ENCODE assay signal across 8 mouse cellular contexts in genomic region chr11:96875745-96876144, GRCm38 (mm10). TPM values are rescaled to one million over a fixed set of nuclear protein-coding genes. Genes with fewer than 3 reads are reported as not detected.
DNase-seq lines count a peak whose midpoint lies in the region; ATAC-seq lines count a peak whose summit lies in the region.

No protein-coding gene starts in this region.

- ATAC-seq in embryonic facial prominence, embryonic 12.5 days (ENCODE audit: insufficient number of reproducible peaks, insufficient read depth, low FRiP score, low TSS enrichment), result peak; percentile 68
- peak; percentile 56; the same call in 1 of the 2 replicates for ATAC-seq in heart, embryonic 12.5 days (ENCODE audit: insufficient number of reproducible peaks, low FRiP score)
- ATAC-seq in liver, embryonic 12.5 days, result no peak
- peak; percentile 83; the same call in 1 of the 2 replicates for ATAC-seq in stomach, embryonic 16.5 days (ENCODE audit: insufficient read depth, low FRiP score)

- peak overlapping the region; percentile 27 for H3K4me3 ChIP-seq in embryonic facial prominence, embryonic 12.5 days
- peak overlapping the region; percentile 44 for H3K4me3 ChIP-seq in heart, embryonic 12.5 days
- H3K4me3 ChIP-seq in liver, embryonic 12.5 days, result peak overlapping the region; percentile 35
- H3K4me3 ChIP-seq in stomach, embryonic 16.5 days (replicated peaks; ENCODE audit: low read length), result peak overlapping the region; percentile 41

- peak overlapping the region; percentile 94 for H3K27ac ChIP-seq in embryonic facial prominence, embryonic 12.5 days
- no peak overlapping the region for H3K27ac ChIP-seq in heart, embryonic 12.5 days (ENCODE audit: poor library complexity, severe bottlenecking)
- no peak overlapping the region for H3K27ac ChIP-seq in liver, embryonic 12.5 days
- H3K27ac ChIP-seq in stomach, embryonic 16.5 days (ENCODE audit: low read length), result no peak overlapping the region

- under 1% methylated on average over 35 of the region's 35 CpGs for WGBS in embryonic facial prominence, embryonic 12.5 days
- under 1% methylated on average over 35 of the region's 35 CpGs for WGBS in heart, embryonic 12.5 days
- WGBS in liver, embryonic 12.5 days (ENCODE audit: insufficient replicate concordance), result under 1% methylated on average over 35 of the region's 35 CpGs
- under 1% methylated on average over 35 of the region's 35 CpGs for WGBS in stomach, embryonic 16.5 days

- peak; percentile 62 for DNase-seq in urinary bladder, postnatal 14 days (ENCODE audit: low spot score)
- no peak for DNase-seq in urinary bladder, postnatal 10 days (ENCODE audit: low spot score)
- DNase-seq in kidney, postnatal 10 days, result peak; percentile 87
- DNase-seq in natural killer cell, adult 2 months (ENCODE audit: low spot score in 2 of 2), result peak; percentile 55 to 63

- H3K4me2 ChIP-seq in embryonic facial prominence, embryonic 12.5 days (replicated peaks), result peak overlapping the region; percentile 56
- peak overlapping the region; percentile 86 for H3K4me2 ChIP-seq in heart, embryonic 12.5 days
- H3K4me2 ChIP-seq in liver, embryonic 12.5 days, result peak overlapping the region; percentile 63
- peak overlapping the region; percentile 64 for H3K4me2 ChIP-seq in stomach, embryonic 16.5 days (ENCODE audit: low read depth, low read length)

- peak overlapping the region; percentile 28 for H3K9ac ChIP-seq in embryonic facial prominence, embryonic 12.5 days
- no peak overlapping the region for H3K9ac ChIP-seq in heart, embryonic 12.5 days
- H3K9ac ChIP-seq in liver, embryonic 12.5 days, result no peak overlapping the region
- H3K9ac ChIP-seq in stomach, embryonic 16.5 days (ENCODE audit: low read length), result 0 out of 2 replicates have a peak overlapping the region, but pooled peaks have one; percentile 40

- H3K36me3 ChIP-seq in embryonic facial prominence, embryonic 12.5 days, result no peaks in the 10 kb centered on the region
- no peaks in the 10 kb centered on the region for H3K36me3 ChIP-seq in heart, embryonic 12.5 days
- H3K36me3 ChIP-seq in liver, embryonic 12.5 days, result no peaks in the 10 kb centered on the region
- no peaks in the 10 kb centered on the region for H3K36me3 ChIP-seq in stomach, embryonic 16.5 days (ENCODE audit: control insufficient read depth, insufficient read depth, low read length)

- H3K9me3 ChIP-seq in embryonic facial prominence, embryonic 12.5 days, result no peaks in the 10 kb centered on the region
- H3K9me3 ChIP-seq in heart, embryonic 12.5 days (replicated peaks), result no peaks in the 10 kb centered on the region
- no peaks in the 10 kb centered on the region for H3K9me3 ChIP-seq in liver, embryonic 12.5 days (replicated peaks)
- H3K9me3 ChIP-seq in stomach, embryonic 16.5 days (replicated peaks; ENCODE audit: control insufficient read depth, low read length), result no peaks in the 10 kb centered on the region

- H3K27me3 ChIP-seq in embryonic facial prominence, embryonic 12.5 days, result no peaks in the 10 kb centered on the region
- H3K27me3 ChIP-seq in heart, embryonic 12.5 days (replicated peaks), result peaks cover 27% of the 10 kb centered on the region
- H3K27me3 ChIP-seq in liver, embryonic 12.5 days (replicated peaks), result peaks cover 94% of the 10 kb centered on the region
- peaks cover 6% of the 10 kb centered on the region; the same call in 1 of the 2 replicates for H3K27me3 ChIP-seq in stomach, embryonic 16.5 days (ENCODE audit: control insufficient read depth, insufficient read depth, low read length)

- peaks cover 47% of the 10 kb centered on the region for H3K4me1 ChIP-seq in embryonic facial prominence, embryonic 12.5 days
- H3K4me1 ChIP-seq in heart, embryonic 12.5 days (replicated peaks), result peaks cover 36% of the 10 kb centered on the region
- H3K4me1 ChIP-seq in liver, embryonic 12.5 days, result peaks cover 34% of the 10 kb centered on the region
- H3K4me1 ChIP-seq in stomach, embryonic 16.5 days (ENCODE audit: control insufficient read depth, insufficient read depth, low read length), result peaks cover 22% of the 10 kb centered on the region

RNA-seq across cellular contexts. Expression of gene Copz2, which starts 26.1 kb away (rescaled TPM):
- polyA plus RNA-seq in embryonic facial prominence, embryonic 12.5 days (2016; fragmentation: Nextera tagmentation; extraction: Ambion mirVana), result 88.9 and 94.3 TPM in 2 replicates
- polyA plus RNA-seq in heart, embryonic 12.5 days (2016; fragmentation: Nextera tagmentation; extraction: Ambion mirVana), result 105 TPM in 2 replicates
- 25.6 and 26.7 TPM in 2 replicates for polyA plus RNA-seq in liver, embryonic 12.5 days (2016; fragmentation: Nextera tagmentation; extraction: Ambion mirVana)
- polyA plus RNA-seq in stomach, embryonic 16.5 days (2015; fragmentation: Nextera tagmentation; extraction: Ambion mirVana), result 124 and 136 TPM in 2 replicates

RNA-seq across cellular contexts. Expression of gene Cdk5rap3, which starts 40.6 kb away (rescaled TPM):
- 88.2 and 96.5 TPM in 2 replicates for polyA plus RNA-seq in embryonic facial prominence, embryonic 12.5 days (2016; fragmentation: Nextera tagmentation; extraction: Ambion mirVana)
- 52.3 and 58.0 TPM in 2 replicates for polyA plus RNA-seq in heart, embryonic 12.5 days (2016; fragmentation: Nextera tagmentation; extraction: Ambion mirVana)
- 49.0 and 51.6 TPM in 2 replicates for polyA plus RNA-seq in liver, embryonic 12.5 days (2016; fragmentation: Nextera tagmentation; extraction: Ambion mirVana)
- polyA plus RNA-seq in stomach, embryonic 16.5 days (2015; fragmentation: Nextera tagmentation; extraction: Ambion mirVana), result 68.7 and 75.0 TPM in 2 replicates

RNA-seq across cellular contexts. Expression of gene Nfe2l1, which starts 46.0 kb away (rescaled TPM):
- 72.6 and 75.8 TPM in 2 replicates for polyA plus RNA-seq in embryonic facial prominence, embryonic 12.5 days (2016; fragmentation: Nextera tagmentation; extraction: Ambion mirVana)
- 85.8 and 89.7 TPM in 2 replicates for polyA plus RNA-seq in heart, embryonic 12.5 days (2016; fragmentation: Nextera tagmentation; extraction: Ambion mirVana)
- polyA plus RNA-seq in liver, embryonic 12.5 days (2016; fragmentation: Nextera tagmentation; extraction: Ambion mirVana), result 26.7 and 32.4 TPM in 2 replicates
- polyA plus RNA-seq in stomach, embryonic 16.5 days (2015; fragmentation: Nextera tagmentation; extraction: Ambion mirVana), result 64.8 and 65.7 TPM in 2 replicates

RNA-seq across cellular contexts. Expression of gene Prr15l, which starts 52.2 kb away (rescaled TPM):
- polyA plus RNA-seq in embryonic facial prominence, embryonic 12.5 days (2016; fragmentation: Nextera tagmentation; extraction: Ambion mirVana), result 2.4 and 3.3 TPM in 2 replicates
- polyA plus RNA-seq in heart, embryonic 12.5 days (2016; fragmentation: Nextera tagmentation; extraction: Ambion mirVana), result 0.46 and 0.51 TPM in 2 replicates
- 2.4 and 3.2 TPM in 2 replicates for polyA plus RNA-seq in liver, embryonic 12.5 days (2016; fragmentation: Nextera tagmentation; extraction: Ambion mirVana)
- 70.8 and 81.7 TPM in 2 replicates for polyA plus RNA-seq in stomach, embryonic 16.5 days (2015; fragmentation: Nextera tagmentation; extraction: Ambion mirVana)

Comparison
In these comparisons a context has a peak if more than half of its experiments do, and no peak if none do; other contexts are left out.
1. H3K9ac ChIP-seq: peak in embryonic facial prominence, embryonic 12.5 days (single experiment) and stomach, embryonic 16.5 days (single experiment); none in heart, embryonic 12.5 days (single experiment) and liver, embryonic 12.5 days (single experiment).
2. Peak in every context shown above with its lines, with median percentiles within 50 percentile points of each other: H3K4me2 ChIP-seq and H3K4me3 ChIP-seq.